Mouse (Mus musculus): ENCODE measurements around the gene Unc93b1.

DNA sequence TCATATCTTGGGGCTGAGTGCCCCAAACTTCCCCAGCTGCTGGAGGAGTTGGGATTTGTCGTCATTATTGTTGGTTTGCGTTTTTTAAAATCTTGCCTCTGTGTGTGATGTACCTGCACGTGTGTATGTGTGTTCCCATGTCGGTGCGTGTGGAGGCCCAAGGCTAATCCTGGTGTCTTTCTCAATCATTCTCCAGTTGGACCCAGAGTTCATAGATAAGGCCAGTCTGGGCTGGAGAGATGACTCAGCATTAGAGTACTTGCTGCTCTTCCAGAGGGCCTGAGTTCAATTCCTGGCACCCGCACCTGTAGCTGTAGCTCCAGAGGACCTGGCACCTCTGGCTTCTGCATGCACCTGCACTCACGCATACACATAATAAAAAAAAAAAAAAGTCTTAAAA, 10.1 kb upstream of the Unc93b1 start:
- TF ChIP-seq CTCF (IDR thresholded peaks at IDR 0.05; ENCODE audit: borderline replicate concordance, insufficient read depth, low read length) (no peak), POLR2A (IDR thresholded peaks at IDR 0.05; ENCODE audit: low read depth, low read length) (no peak)
